16 mouse cellular contexts compared by ENCODE assay signal in the genomic region with DNA sequence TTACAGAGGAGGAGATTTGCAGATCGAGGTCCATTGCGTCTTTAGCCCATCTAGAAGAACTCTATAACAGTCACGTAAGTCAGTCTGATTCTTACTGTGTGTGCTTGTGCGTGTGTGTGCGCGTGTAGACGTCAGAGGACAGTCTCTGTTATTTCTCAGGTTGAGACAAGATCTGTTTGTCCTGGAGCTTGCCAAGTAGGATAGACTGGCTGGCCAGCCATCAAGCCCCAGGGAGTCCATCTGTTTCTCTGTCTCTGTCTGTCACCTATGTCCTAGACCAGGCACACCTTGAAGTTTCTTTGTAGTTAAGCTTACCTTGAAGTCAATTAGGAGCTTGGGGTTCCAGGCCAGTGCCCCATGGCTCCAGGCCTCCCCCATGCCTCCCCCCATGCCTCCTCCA.
"Had no signal": no experiment of that assay in that cellular context is flagged by ENCODE, and none has a peak within 500 bp of the region (broad histone marks: within the 10 kb centered on the region; RNA-seq: fewer than 3 reads in every experiment).

No protein-coding gene starts in this region.

- H3K4me1 ChIP-seq: limb, embryonic 10.5 days; liver, embryonic 13.5 days; lung, embryonic 15.5 days; megakaryocyte, embryonic 14.5 days; midbrain, embryonic 12.5 days had no signal

- H3K27ac ChIP-seq: kidney, postnatal 0 days; layer of hippocampus, adult 2 months; left cerebral cortex, adult 2 months; limb, embryonic 10.5 days; liver, embryonic 13.5 days; lung, embryonic 15.5 days; macrophage; midbrain, embryonic 12.5 days had no signal

- DNase-seq: kidney, adult 9 months; kidney, postnatal 36 days; liver, embryonic 13.5 days; liver, postnatal 0 days; lung, postnatal 14 days; right cerebral cortex, adult 18-20 months; right cerebral cortex, postnatal 25 days; thymus, postnatal 36 days had no signal

- H3K4me3 ChIP-seq: layer of hippocampus, adult 2 months; left cerebral cortex, adult 2 months; limb, embryonic 10.5 days; liver, embryonic 13.5 days; lung, embryonic 15.5 days; megakaryocyte, embryonic 14.5 days; midbrain, embryonic 12.5 days had no signal

- H3K4me2 ChIP-seq: liver, embryonic 13.5 days; lung, embryonic 15.5 days; midbrain, embryonic 12.5 days had no signal

- H3K9me3 ChIP-seq: limb, embryonic 10.5 days; liver, embryonic 13.5 days; lung, embryonic 15.5 days; megakaryocyte, embryonic 14.5 days; midbrain, embryonic 12.5 days had no signal

- ATAC-seq: liver, postnatal 0 days had no signal

- H3K9ac ChIP-seq: liver, embryonic 13.5 days; liver, postnatal 0 days; lung, embryonic 15.5 days; midbrain, embryonic 12.5 days had no signal

- H3K27me3 ChIP-seq: liver, embryonic 13.5 days; lung, embryonic 15.5 days; megakaryocyte, embryonic 14.5 days; midbrain, embryonic 12.5 days had no signal
